Mouse (Mus musculus): ENCODE data around the gene Chil6.

The Chil6 gene

GRCm38 (mm10) chr3:106406082-106406481, at the start of gene Chil6:
Gene Chil6, minus strand, starts transcription at chr3:106406182.
- DNase-seq (ENCODE audit: extremely low spot score, low spot score), result no peak

GRCm38 (mm10) chr3:106452616-106453015, 46.6 kb upstream of the Chil6 start:
- DNase-seq (ENCODE audit: extremely low spot score, low spot score), result no peak

DNA sequence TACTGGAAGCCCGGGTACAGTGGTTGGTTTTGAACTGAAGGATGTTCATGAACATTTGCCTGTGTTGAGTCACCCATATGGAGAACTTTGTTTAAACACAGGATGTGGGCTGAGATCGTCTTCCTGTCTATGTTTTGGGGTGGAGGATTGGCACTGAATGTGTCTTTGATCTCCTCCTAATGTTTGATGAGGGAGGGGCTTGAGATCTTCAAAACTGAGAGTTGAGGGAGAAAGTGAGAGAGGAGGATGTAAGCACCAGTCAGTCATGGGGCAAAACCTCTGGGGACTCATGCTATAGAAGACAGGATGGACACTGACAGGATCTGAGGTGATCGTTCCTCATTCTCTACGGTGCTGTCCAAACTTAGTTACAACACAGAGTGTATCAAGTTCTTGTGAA, 43.6 kb upstream of the Chil6 start:
- no peak for DNase-seq (ENCODE audit: extremely low spot score, low spot score)

DNA sequence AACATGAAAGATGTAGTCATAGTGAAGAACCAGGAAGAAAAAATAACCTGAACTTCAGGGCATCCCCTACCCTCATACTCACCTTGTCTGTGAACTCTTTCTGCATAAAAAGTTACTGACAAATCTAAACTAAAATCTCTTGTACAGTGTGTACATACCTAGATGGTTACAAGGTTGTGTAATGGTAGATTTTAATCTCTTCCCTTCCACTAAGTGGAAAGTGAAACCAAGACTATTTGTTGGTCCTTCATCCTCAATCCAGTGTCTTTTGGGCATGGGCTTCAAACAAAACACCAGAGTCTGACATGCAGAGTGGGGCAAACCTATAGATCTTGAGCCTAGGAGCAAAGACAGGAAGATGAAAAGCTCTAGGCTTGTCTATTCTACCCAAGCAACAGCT, 43.0 kb upstream of the Chil6 start:
- no peak for DNase-seq (ENCODE audit: extremely low spot score, low spot score)

- DNase-seq (ENCODE audit: extremely low spot score, low spot score), result no peak
Measured at GRCm38 (mm10) chr3:106448571-106448970, 42.6 kb upstream of the Chil6 start.
